Mouse (Mus musculus): ENCODE results near the gene Tmem274. TPM values are rescaled to one million over a fixed set of nuclear protein-coding genes. Genes with fewer than 3 reads are reported as not detected.
"Not testable (repeated sequence)": the region's sequence is repeated elsewhere in the genome, so short reads cannot be mapped to it uniquely, and the experiment has no call there.

The Tmem274 gene
- polyA plus RNA-seq (2015; fragmentation: Nextera tagmentation; extraction: Ambion mirVana): 0.37 and 0.52 TPM in 2 replicates

- 87% methylated on average over 11 of the region's 11 CpGs for WGBS
- Histone ChIP-seq H3K4me2 (no peak within 1 kb of the TSS), H3K27ac (replicated peaks) (no peak within 1 kb of the TSS), H3K27me3 (no peaks in the 10 kb centered on the region), H3K4me3 (no peak within 1 kb of the TSS), H3K4me1 (replicated peaks) (no peaks in the 10 kb centered on the region), H3K9ac (no peak within 1 kb of the TSS), H3K9me3 (no peaks in the 10 kb centered on the region), H3K36me3 (peaks cover 12% of the 10 kb centered on the region)
- ATAC-seq (ENCODE audit: low FRiP score, low read depth): no peak
Measured at GRCm38 (mm10) chr4:149477078-149477477, at the start of gene Tmem274. Gene Tmem274, plus strand, starts transcription at chr4:149477378.

GRCm38 (mm10) chr4:149429592-149429991 is 47.6 kb upstream of the Tmem274 start:
- H3K36me3 ChIP-seq: no peaks in the 10 kb centered on the region
- H3K4me1 ChIP-seq (replicated peaks): peaks cover 10% of the 10 kb centered on the region
- H3K4me3 ChIP-seq: no peak overlapping the region
- H3K9ac ChIP-seq: no peak overlapping the region
- 71% methylated on average over 5 of the region's 5 CpGs for WGBS
- no peak overlapping the region for H3K27ac ChIP-seq (replicated peaks)
- no peak overlapping the region for H3K4me2 ChIP-seq
- ATAC-seq (ENCODE audit: low FRiP score, low read depth): no peak
- H3K27me3 ChIP-seq: no peaks in the 10 kb centered on the region
- H3K9me3 ChIP-seq: no peaks in the 10 kb centered on the region

GRCm38 (mm10) chr4:149431887-149432286 is 45.3 kb upstream of the Tmem274 start:
- WGBS: 78% methylated on average over 1 of the region's 1 CpGs
- not testable (repeated sequence) for H3K36me3 ChIP-seq; H3K9me3 ChIP-seq; H3K27me3 ChIP-seq; H3K9ac ChIP-seq; H3K4me2 ChIP-seq; H3K27ac ChIP-seq (replicated peaks); ATAC-seq (ENCODE audit: low FRiP score, low read depth); H3K4me1 ChIP-seq (replicated peaks); H3K4me3 ChIP-seq

GRCm38 (mm10) chr4:149440576-149440975 is 36.6 kb upstream of the Tmem274 start:
- no peaks in the 10 kb centered on the region for H3K27me3 ChIP-seq
- H3K9me3 ChIP-seq: no peaks in the 10 kb centered on the region
- H3K4me2 ChIP-seq: no peak overlapping the region
- no peak for ATAC-seq (ENCODE audit: low FRiP score, low read depth)
- no peak overlapping the region for H3K4me3 ChIP-seq
- peaks cover 15% of the 10 kb centered on the region for H3K4me1 ChIP-seq (replicated peaks)
- H3K9ac ChIP-seq: no peak overlapping the region
- no peak overlapping the region for H3K27ac ChIP-seq (replicated peaks)
- WGBS: 51% methylated on average over 8 of the region's 8 CpGs
- H3K36me3 ChIP-seq: no peaks in the 10 kb centered on the region

- ATAC-seq (ENCODE audit: low FRiP score, low read depth): no peak
Measured at GRCm38 (mm10) chr4:149442436-149442835, 34.7 kb upstream of the Tmem274 start.

GRCm38 (mm10) chr4:149444465-149444864 is 32.7 kb upstream of the Tmem274 start:
- peak overlapping the region; percentile 92 for H3K27ac ChIP-seq (replicated peaks)
- no peak for ATAC-seq (ENCODE audit: low FRiP score, low read depth)
- H3K4me2 ChIP-seq: peak overlapping the region; percentile 62
- no peaks in the 10 kb centered on the region for H3K27me3 ChIP-seq
- H3K4me1 ChIP-seq (replicated peaks): peaks cover 23% of the 10 kb centered on the region
- H3K36me3 ChIP-seq: no peaks in the 10 kb centered on the region
- 68% methylated on average over 1 of the region's 1 CpGs for WGBS
- H3K9ac ChIP-seq: peak overlapping the region; percentile 60; the same call in 1 of the 2 replicates
- no peak overlapping the region for H3K4me3 ChIP-seq
- no peaks in the 10 kb centered on the region for H3K9me3 ChIP-seq

More at GRCm38 (mm10) chr4:149442436-149442835, 34.7 kb upstream of the Tmem274 start:
- no peaks in the 10 kb centered on the region for H3K9me3 ChIP-seq
- H3K4me1 ChIP-seq (replicated peaks): peaks cover 23% of the 10 kb centered on the region
- no peak overlapping the region for H3K4me3 ChIP-seq
- WGBS: 57% methylated on average over 3 of the region's 3 CpGs
- no peaks in the 10 kb centered on the region for H3K27me3 ChIP-seq
- no peak overlapping the region for H3K9ac ChIP-seq
- no peak overlapping the region for H3K27ac ChIP-seq (replicated peaks)
- no peaks in the 10 kb centered on the region for H3K36me3 ChIP-seq
- H3K4me2 ChIP-seq: no peak overlapping the region

GRCm38 (mm10) chr4:149444964-149445701 is 32.0 kb upstream of the Tmem274 start:
- WGBS: under 1% methylated on average over 36 of the region's 36 CpGs
- H3K9me3 ChIP-seq: no peaks in the 10 kb centered on the region
- no peaks in the 10 kb centered on the region for H3K36me3 ChIP-seq
- H3K27me3 ChIP-seq: no peaks in the 10 kb centered on the region
- H3K9ac ChIP-seq: peak overlapping the region; percentile 60
- ATAC-seq (ENCODE audit: low FRiP score, low read depth): peak; percentile 97
- H3K4me1 ChIP-seq (replicated peaks): peaks cover 23% of the 10 kb centered on the region
- H3K4me2 ChIP-seq: peak overlapping the region; percentile 62
- peak overlapping the region; percentile 92 for H3K27ac ChIP-seq (replicated peaks)
- peak overlapping the region; percentile 38 for H3K4me3 ChIP-seq

GRCm38 (mm10) chr4:149445868-149446267 is 31.3 kb upstream of the Tmem274 start:
- Histone ChIP-seq H3K4me3 (peak overlapping the region; percentile 38), H3K36me3 (no peaks in the 10 kb centered on the region), H3K9me3 (no peaks in the 10 kb centered on the region), H3K4me1 (replicated peaks) (peaks cover 23% of the 10 kb centered on the region), H3K27ac (replicated peaks) (peak overlapping the region; percentile 92), H3K4me2 (peak overlapping the region; percentile 62), H3K27me3 (no peaks in the 10 kb centered on the region), H3K9ac (peak overlapping the region; percentile 60)
- ATAC-seq (ENCODE audit: low FRiP score, low read depth): peak; percentile 43; the same call in 1 of the 2 replicates
- WGBS: 3% methylated on average over 11 of the region's 11 CpGs

GRCm38 (mm10) chr4:149446309-149446708 is 30.9 kb upstream of the Tmem274 start:
- Histone ChIP-seq H3K9me3 (no peaks in the 10 kb centered on the region), H3K27ac (replicated peaks) (peak overlapping the region; percentile 92), H3K36me3 (no peaks in the 10 kb centered on the region), H3K27me3 (no peaks in the 10 kb centered on the region), H3K4me1 (replicated peaks) (peaks cover 23% of the 10 kb centered on the region), H3K4me2 (peak overlapping the region; percentile 62), H3K9ac (no peak overlapping the region), H3K4me3 (no peak overlapping the region)
- WGBS: 55% methylated on average over 1 of the region's 1 CpGs
- ATAC-seq (ENCODE audit: low FRiP score, low read depth): no peak

- H3K36me3 ChIP-seq: no peaks in the 10 kb centered on the region
- no peak overlapping the region for H3K27ac ChIP-seq (replicated peaks)
- no peak overlapping the region for H3K4me3 ChIP-seq
- H3K4me2 ChIP-seq: no peak overlapping the region
- H3K9ac ChIP-seq: no peak overlapping the region
- no peaks in the 10 kb centered on the region for H3K9me3 ChIP-seq
- H3K4me1 ChIP-seq (replicated peaks): peaks cover 8% of the 10 kb centered on the region
- no peaks in the 10 kb centered on the region for H3K27me3 ChIP-seq
- ATAC-seq (ENCODE audit: low FRiP score, low read depth): no peak
- 84% methylated on average over 3 of the region's 3 CpGs for WGBS
Measured at GRCm38 (mm10) chr4:149450636-149451035, 26.5 kb upstream of the Tmem274 start.

GRCm38 (mm10) chr4:149453656-149454055 is 23.5 kb upstream of the Tmem274 start:
- Histone ChIP-seq H3K4me1 (replicated peaks) (no peaks in the 10 kb centered on the region), H3K4me2 (no peak overlapping the region), H3K27ac (replicated peaks) (no peak overlapping the region), H3K36me3 (no peaks in the 10 kb centered on the region), H3K9ac (no peak overlapping the region), H3K9me3 (no peaks in the 10 kb centered on the region), H3K4me3 (no peak overlapping the region), H3K27me3 (no peaks in the 10 kb centered on the region)
- 89% methylated on average over 4 of the region's 4 CpGs for WGBS
- no peak for ATAC-seq (ENCODE audit: low FRiP score, low read depth)

- Histone ChIP-seq H3K27ac (replicated peaks) (no peak overlapping the region), H3K4me2 (no peak overlapping the region), H3K9me3 (no peaks in the 10 kb centered on the region), H3K36me3 (no peaks in the 10 kb centered on the region), H3K9ac (no peak overlapping the region), H3K4me1 (replicated peaks) (no peaks in the 10 kb centered on the region), H3K4me3 (no peak overlapping the region), H3K27me3 (no peaks in the 10 kb centered on the region)
- WGBS: 84% methylated on average over 17 of the region's 17 CpGs
- no peak for ATAC-seq (ENCODE audit: low FRiP score, low read depth)
Measured at GRCm38 (mm10) chr4:149454263-149454662, 22.9 kb upstream of the Tmem274 start.
